Mouse (Mus musculus) kidney, adult 9 months (tissue): ENCODE data around the gene Tln1.
"Not testable (repeated sequence)": the region's sequence is repeated elsewhere in the genome, so short reads cannot be mapped to it uniquely, and the experiment has no call there.

Source experiments
- DNase-seq: peaks from one replicate; pipeline ENCODE4 v3.0.0; 2022

The Tln1 gene

GRCm38 (mm10) chr4:43561997-43562768 is at the start of gene Tln1, which contains the start of gene Creb3:
Tln1 (minus strand) TSS chr4:43562691.
Creb3 (plus strand) TSS chr4:43562332.
- DNase-seq, result peak; percentile 99

GRCm38 (mm10) chr4:43604751-43605685 is 42.5 kb upstream of the Tln1 start:
- no peak for DNase-seq

GRCm38 (mm10) chr4:43604099-43604498 is 41.6 kb upstream of the Tln1 start:
- no peak for DNase-seq

- no peak for DNase-seq
Observed at GRCm38 (mm10) chr4:43600195-43600934, 37.9 kb upstream of the Tln1 start.

- no peak for DNase-seq
Observed at GRCm38 (mm10) chr4:43598650-43599380, 36.3 kb upstream of the Tln1 start.

GRCm38 (mm10) chr4:43598200-43598599 is 35.7 kb upstream of the Tln1 start:
- no peak for DNase-seq

GRCm38 (mm10) chr4:43596597-43596996 is 34.1 kb upstream of the Tln1 start:
- not testable (repeated sequence) for DNase-seq

- DNase-seq, result no peak
Observed at GRCm38 (mm10) chr4:43593453-43593852, 31.0 kb upstream of the Tln1 start.

- no peak for DNase-seq
Observed at GRCm38 (mm10) chr4:43591961-43592360, 29.5 kb upstream of the Tln1 start.

- DNase-seq, result no peak
Observed at GRCm38 (mm10) chr4:43591543-43591942, 29.1 kb upstream of the Tln1 start.

GRCm38 (mm10) chr4:43587681-43588080 is 25.2 kb upstream of the Tln1 start:
- peak; percentile 55 for DNase-seq

- DNase-seq, result peak; percentile 92
Observed at GRCm38 (mm10) chr4:43586411-43586810, 23.9 kb upstream of the Tln1 start.

GRCm38 (mm10) chr4:43585682-43586081 is 23.2 kb upstream of the Tln1 start:
- DNase-seq, result no peak

GRCm38 (mm10) chr4:43584444-43585416 is 22.2 kb upstream of the Tln1 start, which contains the start of gene Msmp:
Msmp (minus strand) TSS chr4:43584494.
- peak; percentile 69 for DNase-seq

- DNase-seq, result no peak
Observed at GRCm38 (mm10) chr4:43583421-43583820, 20.9 kb upstream of the Tln1 start.

- DNase-seq, result no peak
Observed at GRCm38 (mm10) chr4:43582241-43582640, 19.8 kb upstream of the Tln1 start.

GRCm38 (mm10) chr4:43581381-43581780 is 18.9 kb upstream of the Tln1 start:
- no peak for DNase-seq

GRCm38 (mm10) chr4:43580721-43581120 is 18.2 kb upstream of the Tln1 start:
- DNase-seq, result no peak

- DNase-seq, result no peak
Observed at GRCm38 (mm10) chr4:43579731-43580130, 17.2 kb upstream of the Tln1 start.

GRCm38 (mm10) chr4:43579256-43579655 is 16.8 kb upstream of the Tln1 start:
- no peak for DNase-seq
